Mouse (Mus musculus) liver, adult 2 months (tissue): ENCODE measurements at regions not wholly inside any gene's neighbourhood (a gene's known extent, or its start where the extent isn't known, plus 50 kb on each side); places are given as distances from the start of the nearest gene placed in this dataset.

Source experiments
- CTCF ChIP-seq: fragments of 200-500 bp; IDR thresholded peaks from 2 replicates; pipeline ENCODE4 v1.5.1; 2011; ENCODE audit warnings: low read depth, low read length, control low read depth
- POLR2A ChIP-seq: fragments of 200-500 bp; IDR thresholded peaks from 2 replicates; pipeline ENCODE4 v1.6.1; 2011; ENCODE audit warnings: low read length, control low read depth; ENCODE audit not compliant: insufficient read depth; ENCODE audit errors: extremely low read depth

DNA sequence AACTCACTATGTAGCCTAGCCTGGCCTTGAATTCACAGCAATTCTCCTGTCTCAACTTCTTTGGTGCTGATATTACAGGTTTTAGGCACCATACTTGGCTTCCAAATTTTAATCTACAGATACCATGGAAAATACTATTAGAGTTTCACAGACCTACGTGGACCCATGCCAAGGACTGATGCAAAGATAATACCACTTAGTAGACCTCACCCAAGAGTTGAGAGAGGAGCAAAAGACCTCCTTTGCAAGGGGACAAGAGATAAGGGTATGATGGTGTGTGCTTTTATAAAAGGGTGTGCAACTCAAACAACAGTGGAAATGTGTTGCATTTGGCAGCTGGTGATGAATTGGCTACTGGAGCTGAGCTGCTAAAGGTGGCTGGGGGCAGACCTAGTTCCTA is 358.6 kb upstream of the Diaph2 start:
- TF ChIP-seq CTCF (no peak), POLR2A (no peak)
